ENCODE assay signal across 27 mouse cellular contexts in genomic region chr14:82065173-82065572, GRCm38 (mm10).
DNase-seq lines count a peak whose midpoint lies in the region; ATAC-seq and TF ChIP-seq lines count a peak whose summit lies in the region.
"Had no signal": no experiment of that assay in that cellular context is flagged by ENCODE, and none has a peak within 500 bp of the region (broad histone marks: within the 10 kb centered on the region; RNA-seq: fewer than 3 reads in every experiment).

No protein-coding gene starts in this region.

- no peaks in the 10 kb centered on the region for H3K79me2 ChIP-seq in C2C12 (ENCODE audit: control insufficient read depth, insufficient read depth)

- H3K79me3 ChIP-seq in C2C12 (ENCODE audit: low read depth), result no peaks in the 10 kb centered on the region

- peak overlapping the region; percentile 53 for H3K27ac ChIP-seq in bone marrow macrophage, adult 2 months (ENCODE audit: insufficient read depth, low read depth, low read length)
- H3K27ac ChIP-seq: embryonic facial prominence, embryonic 15.5 days; hindbrain, embryonic 13.5 days; limb, embryonic 10.5 days; limb, embryonic 15.5 days; liver, embryonic 13.5 days; macrophage; midbrain, embryonic 13.5 days had no signal

- intact Hi-C loops in gastrocnemius, postnatal 36 days (cut with DNase I), result no loop called here

- ATAC-seq in erythroid progenitor cell, adult 5-6 weeks (replicated peaks; ENCODE audit: low FRiP score, poor library complexity, severe bottlenecking), result no peak
- ATAC-seq: intestine, embryonic 16.5 days; lung, postnatal 0 days; midbrain, embryonic 13.5 days had no signal

- peak; percentile 1 for DNase-seq in 3134 (ENCODE audit: extremely low read depth, insufficient read length, low spot score)
- peak; percentile 80 for DNase-seq in gonadal fat pad, adult 2 months (ENCODE audit: low read depth)
- DNase-seq in thymus, postnatal 0 days (ENCODE audit: low spot score), result no peak
- DNase-seq in gastrocnemius, postnatal 36 days, result no peak
- DNase-seq: adrenal gland, postnatal 10 days; cerebellum, adult 18-20 months; cerebellum, postnatal 10 days; gastrocnemius, postnatal 10 days; heart, adult 18-20 months; heart, postnatal 4 days; kidney, postnatal 14 days; layer of hippocampus, adult 9-11 months; liver, embryonic 13.5 days; lung, adult 18-20 months; spleen, adult 18-20 months; thymus, postnatal 25 days had no signal

- no peak overlapping the region for H3ac ChIP-seq in C2C12 (ENCODE audit: control insufficient read depth, insufficient read length, low read depth)

- H3K36me3 ChIP-seq in C2C12 (ENCODE audit: control insufficient read depth, insufficient read depth), result no peaks in the 10 kb centered on the region
- H3K36me3 ChIP-seq: embryonic facial prominence, embryonic 15.5 days; hindbrain, embryonic 13.5 days; limb, embryonic 10.5 days; limb, embryonic 15.5 days; liver, embryonic 13.5 days; midbrain, embryonic 13.5 days had no signal

- no peak for TF ChIP-seq POLR2A in bone marrow macrophage, adult 2 months (IDR thresholded peaks at IDR 0.05; ENCODE audit: borderline replicate concordance, low read depth, low read length)

- no peaks in the 10 kb centered on the region for H3K27me3 ChIP-seq in C2C12 (ENCODE audit: control insufficient read depth, insufficient read depth, insufficient read length)
- H3K27me3 ChIP-seq: embryonic facial prominence, embryonic 15.5 days; hindbrain, embryonic 13.5 days; limb, embryonic 15.5 days; liver, embryonic 13.5 days; midbrain, embryonic 13.5 days had no signal

- H3K4me1 ChIP-seq in bone marrow macrophage, adult 2 months (ENCODE audit: control insufficient read depth, insufficient read depth, low read length), result peaks cover 6% of the 10 kb centered on the region
- H3K4me1 ChIP-seq: embryonic facial prominence, embryonic 15.5 days; hindbrain, embryonic 13.5 days; limb, embryonic 10.5 days; limb, embryonic 15.5 days; liver, embryonic 13.5 days; midbrain, embryonic 13.5 days had no signal

- TF ChIP-seq CTCF in C2C12 (IDR thresholded peaks at IDR 0.05; ENCODE audit: control insufficient read depth, insufficient read depth, insufficient read length), result no peak
- no peak for TF ChIP-seq CTCF in bone marrow macrophage, adult 2 months (IDR thresholded peaks at IDR 0.05; ENCODE audit: low read depth, low read length)

- H3K4me3 ChIP-seq in C2C12 (ENCODE audit: insufficient read depth, poor library complexity, severe bottlenecking), result no peak overlapping the region
- no peak overlapping the region for H3K4me3 ChIP-seq in bone marrow macrophage, adult 2 months (ENCODE audit: insufficient read depth, low read length)
- H3K4me3 ChIP-seq: embryonic facial prominence, embryonic 15.5 days; hindbrain, embryonic 13.5 days; limb, embryonic 10.5 days; limb, embryonic 15.5 days; liver, embryonic 13.5 days; midbrain, embryonic 13.5 days had no signal

TF ChIP-seq in C2C12, 6 proteins besides CTCF, POLR2A, EP300 and RAD21:
- TF ChIP-seq MYOG (IDR thresholded peaks at IDR 0.05; ENCODE audit: control insufficient read depth, extremely low read depth, insufficient read length), result no peak
- no peak for TF ChIP-seq MYOD1 (IDR thresholded peaks at IDR 0.05; ENCODE audit: control insufficient read depth, insufficient read length, low read depth)
- peak; percentile 86 for TF ChIP-seq MAX (IDR thresholded peaks at IDR 0.05)
- TF ChIP-seq CEBPB (IDR thresholded peaks at IDR 0.05; ENCODE audit: low read depth), result peak; percentile 98
- peak; percentile 64 for TF ChIP-seq FOSL1 (IDR thresholded peaks at IDR 0.05; ENCODE audit: insufficient read depth, low read length, poor library complexity, severe bottlenecking)
- TF ChIP-seq USF1 (IDR thresholded peaks at IDR 0.05; ENCODE audit: low read depth), result peak; percentile 6

Comparison
In these comparisons a context has a peak if more than half of its experiments do, and no peak if none do; other contexts are left out.
1. DNase-seq: peak in 3134 (single experiment) and gonadal fat pad, adult 2 months (single experiment); none in thymus, postnatal 0 days (single experiment) and gastrocnemius, postnatal 36 days (0 of 2).